Mouse (Mus musculus) megakaryocyte, adult 5-6 weeks (primary cell): ENCODE measurements at regions not wholly inside any gene's neighbourhood (a gene's known extent, or its start where the extent isn't known, plus 50 kb on each side); places are given as distances from the start of the nearest gene placed in this dataset.

ENCODE experiments used
- ATAC-seq: 2 replicates; pipeline ENCODE4 v1.8.0; 2016; ENCODE audit warnings: mild to moderate bottlenecking, inconsistent platforms; ENCODE audit not compliant: poor library complexity, severe bottlenecking

DNA sequence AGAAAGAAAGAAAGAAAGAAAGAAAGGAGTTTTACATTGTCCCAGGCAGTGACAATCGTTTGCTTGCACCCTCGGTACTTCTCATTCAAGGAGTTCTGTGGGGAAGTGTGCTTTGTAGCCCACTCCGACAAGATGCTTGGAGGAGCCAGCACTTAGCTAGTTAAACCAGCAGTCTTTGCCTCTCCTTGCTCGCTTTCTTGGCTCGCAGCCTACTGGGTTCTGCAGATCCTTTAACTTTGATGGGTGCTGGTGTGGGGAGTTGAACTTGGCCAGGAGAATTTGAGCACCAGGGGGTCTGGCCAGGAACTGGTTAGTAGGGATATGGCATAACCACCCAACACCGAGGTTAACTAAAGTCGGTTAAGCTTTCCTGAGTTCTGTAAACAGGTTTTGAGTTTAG, 132.5 kb upstream of the Ubr2 start:
- no peak for ATAC-seq

GRCm38 (mm10) chr17:47142276-47142675, 131.9 kb upstream of the Ubr2 start:
- no peak for ATAC-seq

DNA sequence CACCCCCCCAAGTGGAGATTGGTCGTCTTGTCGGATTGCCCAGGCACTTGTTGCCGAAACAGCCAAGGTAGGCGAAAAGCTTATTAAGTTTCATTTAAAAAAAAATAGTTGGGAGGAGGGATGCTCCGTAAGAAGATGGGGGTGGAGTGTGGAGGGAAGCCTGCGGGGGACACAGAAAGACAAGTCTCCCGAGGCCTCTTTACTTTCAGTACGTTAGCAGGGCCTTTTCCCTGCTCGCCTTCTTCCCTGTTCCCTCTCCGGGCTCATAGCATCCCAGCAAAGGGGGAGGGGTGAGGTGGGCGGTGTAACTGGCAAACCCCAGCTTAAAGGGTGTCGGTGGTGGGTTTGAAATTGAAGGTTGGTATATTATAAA, 131.5 kb upstream of the Ubr2 start:
- no peak for ATAC-seq

- peak; percentile 28; the same call in 1 of the 2 replicates for ATAC-seq
Measured at GRCm38 (mm10) chr17:47140969-47141842, 130.8 kb upstream of the Ubr2 start.

- peak; percentile 28; the same call in 1 of the 2 replicates for ATAC-seq
Measured at GRCm38 (mm10) chr17:47140241-47140968, 130.0 kb upstream of the Ubr2 start.

- ATAC-seq = peak; percentile 87
Measured at GRCm38 (mm10) chr17:47139730-47140231, 129.4 kb upstream of the Ubr2 start.

- ATAC-seq = no peak
Measured at GRCm38 (mm10) chr17:47139171-47139617, 128.8 kb upstream of the Ubr2 start.

DNA sequence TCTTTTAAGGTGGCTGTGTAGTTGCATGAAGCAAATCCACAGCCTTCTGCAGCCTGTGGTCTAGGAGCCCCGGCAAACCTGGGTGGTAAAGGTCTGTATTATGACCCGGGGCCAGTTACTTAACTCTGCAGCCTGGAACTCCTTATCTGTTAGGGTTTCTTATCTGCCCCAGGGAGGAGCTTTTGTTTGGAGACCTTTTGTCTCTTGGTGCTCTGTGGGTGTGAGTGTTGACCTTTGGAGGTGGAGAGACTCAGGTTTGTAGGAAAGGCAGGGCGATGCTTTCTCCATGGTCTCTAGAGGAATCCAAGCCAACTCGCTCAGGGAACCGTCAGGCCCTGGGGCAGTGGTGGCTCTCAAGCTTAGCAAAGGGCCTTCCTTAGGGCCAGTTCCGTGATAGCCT, 127.8 kb upstream of the Ubr2 start:
- no peak for ATAC-seq

DNA sequence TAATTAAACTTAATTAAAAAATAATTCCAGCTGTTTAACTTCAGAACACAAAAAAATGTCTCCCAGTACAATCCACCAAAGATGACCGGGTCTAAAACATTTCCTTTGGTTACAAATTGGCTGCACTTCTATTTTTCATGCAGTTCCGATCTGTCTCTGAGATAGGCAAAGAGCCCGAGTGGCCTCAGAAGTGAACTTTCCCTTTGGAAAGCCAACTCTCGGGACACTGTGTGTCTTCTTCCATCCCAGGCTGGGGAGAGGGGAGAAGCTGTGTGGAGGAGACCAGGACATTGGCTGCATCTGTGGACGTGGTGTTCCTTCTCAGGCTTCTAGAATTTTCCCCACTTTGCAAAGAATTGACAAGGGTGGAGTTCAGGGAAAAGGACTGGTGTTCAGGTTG, 125.0 kb upstream of the Ubr2 start:
- no peak for ATAC-seq

GRCm38 (mm10) chr17:47133785-47134184, 123.4 kb upstream of the Ubr2 start:
- no peak for ATAC-seq

DNA sequence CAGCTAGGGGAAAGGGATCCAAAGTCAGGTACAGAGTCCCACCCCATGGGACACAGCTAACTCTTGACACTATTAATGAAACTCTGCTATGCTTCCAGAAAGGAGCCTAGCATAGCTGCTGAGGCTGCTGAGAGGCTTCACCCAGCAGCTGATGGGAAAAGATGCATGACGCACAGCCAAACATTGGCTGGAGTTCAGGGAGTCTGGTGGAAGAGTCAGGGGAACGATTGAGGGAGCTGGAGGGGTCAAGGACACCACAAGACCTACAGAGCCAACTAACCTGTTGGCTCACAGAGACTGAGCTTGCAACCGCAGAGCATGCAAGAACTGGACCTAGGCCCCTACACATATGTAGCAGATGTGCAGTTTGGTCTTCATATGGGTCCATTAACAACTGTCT, 117.2 kb upstream of the Ubr2 start:
- ATAC-seq = no peak

DNA sequence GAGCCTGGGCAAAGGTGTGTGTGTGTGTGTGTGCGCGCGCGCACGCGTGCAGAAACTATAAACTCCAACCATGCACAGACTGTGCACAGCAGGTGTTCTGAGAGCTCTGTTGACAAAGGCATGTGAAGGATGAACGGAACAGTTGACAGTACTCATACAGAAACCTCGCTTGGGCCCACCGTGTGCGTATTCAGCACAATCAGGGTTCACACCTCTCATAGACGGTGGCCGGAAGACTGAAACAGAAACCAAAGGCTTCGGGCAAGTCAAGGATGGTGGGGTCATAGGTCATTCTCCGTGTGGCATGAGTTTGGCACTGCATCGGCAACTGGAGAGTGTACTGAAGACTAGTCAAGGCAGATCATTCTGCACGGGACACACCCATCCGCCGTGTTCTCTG, 113.2 kb upstream of the Ubr2 start:
- no peak for ATAC-seq

- no peak for ATAC-seq
Measured at GRCm38 (mm10) chr17:47122221-47122620, 111.9 kb upstream of the Ubr2 start.

DNA sequence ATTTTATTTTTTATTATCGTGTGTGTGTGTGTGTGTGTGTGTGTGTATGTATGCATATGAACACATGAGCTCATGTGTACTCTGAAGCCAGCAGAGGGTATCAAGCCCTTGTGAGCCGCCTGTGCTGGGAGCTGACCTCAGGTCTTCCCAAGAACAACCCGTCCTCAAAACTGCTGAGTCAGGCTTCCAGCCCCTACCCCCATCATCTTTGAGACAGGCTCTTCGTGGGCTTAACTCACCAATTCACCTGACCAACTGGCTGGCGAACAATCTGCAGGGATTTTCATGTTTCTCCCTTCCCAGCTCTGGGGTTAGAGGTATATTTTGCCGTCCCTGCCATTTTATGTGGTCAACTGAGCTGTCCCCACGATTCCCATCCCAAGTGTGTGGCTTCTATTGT, 107.7 kb upstream of the Ubr2 start:
- no peak for ATAC-seq

DNA sequence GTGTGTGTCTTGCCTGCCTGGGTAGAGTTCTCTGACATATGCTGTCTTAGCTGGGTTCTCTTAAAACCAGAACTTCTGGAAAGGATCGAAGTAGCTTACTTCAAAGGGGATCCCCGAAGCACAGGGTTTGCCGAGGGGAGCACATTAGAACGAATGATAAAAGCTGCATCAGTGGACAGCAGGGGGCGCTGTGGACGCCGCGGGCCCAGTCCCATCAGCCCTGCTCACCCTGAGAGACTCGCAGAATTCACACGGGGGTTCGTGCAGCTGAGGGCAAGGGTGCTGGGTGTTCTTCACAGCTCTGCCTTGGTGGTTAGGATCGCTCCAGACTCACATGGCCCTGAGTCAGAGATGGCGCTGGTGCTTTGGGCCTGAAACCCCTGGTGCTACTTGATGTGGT, 105.4 kb upstream of the Ubr2 start:
- peak; percentile 73 for ATAC-seq

- ATAC-seq = no peak
Measured at GRCm38 (mm10) chr17:47115141-47115540, 104.8 kb upstream of the Ubr2 start.

DNA sequence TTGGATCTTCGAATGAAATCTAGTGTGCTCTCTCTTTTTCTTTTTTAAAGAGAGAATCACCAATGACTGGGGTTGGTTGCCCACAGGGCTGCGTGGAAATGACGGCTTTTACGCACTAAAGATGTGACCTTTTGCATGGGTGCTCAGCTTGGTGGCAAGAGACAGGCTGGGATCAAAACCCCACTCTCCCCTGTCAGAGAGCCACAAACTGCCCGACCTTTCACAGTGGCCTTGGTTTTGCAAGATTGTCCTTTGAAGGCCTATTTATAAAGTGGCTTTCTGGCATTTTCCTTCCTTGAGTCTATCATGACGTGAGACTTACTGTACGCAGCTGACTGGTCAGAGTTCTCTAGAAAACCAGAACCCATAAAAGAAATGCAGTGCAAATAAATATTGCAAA, 104.4 kb upstream of the Ubr2 start:
- no peak for ATAC-seq

GRCm38 (mm10) chr17:47112556-47113225, 102.3 kb upstream of the Ubr2 start:
- ATAC-seq = no peak

GRCm38 (mm10) chr17:47110836-47111235, 100.5 kb upstream of the Ubr2 start:
- no peak for ATAC-seq

DNA sequence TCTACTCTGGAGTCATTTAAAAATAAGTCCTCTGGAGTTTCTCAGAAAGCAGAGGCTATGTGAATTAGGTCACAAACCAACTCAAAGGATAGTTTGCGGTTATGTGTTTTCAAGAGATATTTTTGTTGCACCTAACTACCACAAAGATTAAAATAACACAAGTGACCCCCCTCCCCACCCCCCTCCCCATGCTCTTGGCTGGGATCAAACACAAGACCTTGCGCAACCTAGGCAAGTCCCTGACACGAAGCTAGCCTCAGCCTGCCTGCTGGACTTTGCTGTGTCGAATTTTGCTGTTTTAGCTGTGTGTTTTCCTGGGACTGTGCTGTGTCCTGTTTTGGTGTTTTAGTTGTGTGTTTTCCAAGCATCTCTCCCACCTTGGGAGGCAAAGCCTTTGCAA, 94.0 kb upstream of the Ubr2 start:
- ATAC-seq = no peak

DNA sequence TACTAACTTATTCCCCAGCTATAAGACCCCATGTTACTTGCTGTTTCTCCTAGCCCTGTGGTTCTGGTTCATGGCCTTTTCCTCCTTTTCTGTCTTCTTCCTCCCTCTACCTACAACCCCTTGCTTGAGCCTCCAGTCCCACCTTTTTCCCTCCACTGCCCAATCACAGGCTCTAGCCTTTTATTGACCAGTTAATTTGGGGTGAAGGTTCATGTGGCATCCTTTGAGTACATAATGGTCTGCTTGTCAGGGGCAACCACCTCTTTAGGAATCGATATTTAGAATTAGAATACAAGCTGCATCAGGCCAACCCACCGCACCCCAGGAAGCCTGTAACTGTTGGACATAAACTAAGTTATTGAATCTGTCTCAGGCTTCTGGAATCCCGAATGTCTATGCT, 84.8 kb upstream of the Ubr2 start:
- no peak for ATAC-seq
